Mouse (Mus musculus) ES-E14 (cell line): Measurements from ENCODE around the gene A630076J17Rik.

Experiments
- CHD2 ChIP-seq: IDR thresholded peaks from 2 replicates; pipeline ENCODE4 v1.6.1; 2014; ENCODE audit warnings: mild to moderate bottlenecking, low read depth, low read length, inconsistent platforms
- HCFC1 ChIP-seq: IDR thresholded peaks from 2 replicates; pipeline ENCODE4 v1.6.1; 2012; ENCODE audit warnings: low read length, inconsistent platforms, borderline replicate concordance; ENCODE audit not compliant: insufficient read depth
- MAFK ChIP-seq: IDR thresholded peaks from 2 replicates; pipeline ENCODE4 v1.6.1; 2014; ENCODE audit warnings: mild to moderate bottlenecking, low read depth, low read length, inconsistent platforms; ENCODE audit not compliant: insufficient read depth
- ZC3H11A ChIP-seq: IDR thresholded peaks from 2 replicates; pipeline ENCODE4 v1.6.1; 2012; ENCODE audit warnings: low read depth, mild to moderate bottlenecking, inconsistent platforms, low read length, borderline replicate concordance
- ZNF384 ChIP-seq: IDR thresholded peaks from 2 replicates; pipeline ENCODE4 v1.6.1; 2012; ENCODE audit warnings: low read depth, low read length, inconsistent platforms

DNA sequence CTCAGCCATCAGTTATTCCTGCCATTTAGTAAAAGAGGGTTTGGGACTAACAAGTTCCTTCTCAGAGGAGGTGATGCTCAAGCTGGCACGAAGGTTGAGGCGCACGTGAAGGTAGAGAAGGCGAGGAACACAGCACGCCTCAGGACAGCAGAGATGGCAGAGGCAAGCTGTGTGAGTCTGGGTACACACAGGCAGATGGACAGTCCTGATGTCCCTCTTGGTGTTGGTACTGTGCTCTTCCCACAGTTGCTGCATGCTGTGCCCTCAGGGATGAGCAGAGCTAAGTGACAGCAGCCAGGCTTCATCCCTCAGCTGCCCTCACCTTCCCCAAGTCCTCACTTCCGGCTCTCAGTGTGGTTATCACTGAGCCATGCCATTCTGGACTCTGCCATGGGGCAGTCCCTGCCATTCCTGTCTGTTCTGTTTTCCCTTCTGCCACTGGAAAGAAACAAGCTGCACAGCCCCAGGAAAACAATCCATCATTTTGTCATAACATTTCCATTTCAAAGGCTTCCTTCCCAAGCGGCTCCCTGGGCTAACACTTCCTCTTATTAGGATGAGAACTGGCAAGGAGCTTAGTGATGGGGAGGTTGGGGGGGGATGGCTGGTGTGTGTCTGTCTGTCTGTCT, 22.7 kb upstream of the A630076J17Rik start:
- TF ChIP-seq ZNF384: no peak
- TF ChIP-seq ZC3H11A: no peak
- TF ChIP-seq MAFK: no peak
- TF ChIP-seq CHD2: no peak
- no peak for TF ChIP-seq HCFC1
